Mouse (Mus musculus): ENCODE data around the gene Tmem260. TPM values are rescaled to one million over a fixed set of nuclear protein-coding genes. Genes with fewer than 3 reads are reported as not detected.

Gene Tmem260
- polyA plus RNA-seq (2011; ENCODE audit: insufficient read depth, insufficient read length, low replicate concordance, missing spikeins): 2.8 and 4.5 TPM in 2 replicates

DNA sequence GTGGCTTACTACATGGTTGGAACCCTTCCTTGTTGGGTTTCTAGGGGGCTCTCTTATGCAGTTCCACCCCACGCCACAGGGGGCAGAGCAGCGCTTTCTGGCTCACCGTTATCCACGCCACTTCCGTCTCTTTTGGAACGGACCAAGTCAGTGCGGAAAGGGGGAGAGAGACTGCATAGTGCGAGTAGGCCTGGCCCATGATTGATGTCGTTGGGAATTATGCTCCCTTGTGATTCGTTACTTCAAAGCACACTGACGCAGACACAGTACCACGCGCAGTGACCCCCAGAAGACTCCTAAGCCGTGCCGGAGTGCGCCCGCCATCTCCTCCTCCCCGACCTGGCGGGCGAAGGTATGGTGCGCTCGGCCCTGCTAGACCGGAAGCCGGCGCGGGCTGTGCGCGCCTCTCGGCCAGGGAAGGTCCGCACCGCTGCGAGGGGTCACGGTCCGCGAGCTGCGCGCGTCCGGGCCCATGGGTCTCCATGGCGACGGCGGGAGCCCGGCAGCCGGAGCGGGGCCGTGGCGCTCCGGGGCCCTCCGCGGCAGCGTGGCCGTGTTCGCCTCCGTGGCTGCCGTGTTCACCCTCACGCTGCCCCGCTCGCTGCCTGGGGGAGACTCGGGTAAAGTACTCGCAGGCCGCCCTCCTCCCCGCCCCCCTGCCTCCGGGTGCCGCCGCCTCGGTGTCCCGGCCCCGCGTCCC lies at the start of gene Tmem260:
TSS of gene Tmem260 (plus strand) at position 141 of the 700 bp plus-strand sequence.
- Histone ChIP-seq H3K4me1 (ENCODE audit: control insufficient read depth, insufficient read depth, low read length) (peaks cover 1% of the 10 kb centered on the region; the same call in 1 of the 2 replicates), H3K4me3 (replicated peaks; ENCODE audit: control insufficient read depth, low read depth, low read length) (peak within 1 kb of the TSS; percentile 81), H3K27ac (ENCODE audit: control insufficient read depth, insufficient read depth, low read depth, low read length, poor library complexity) (peak within 1 kb of the TSS; percentile 81)
- peak; percentile 84 for TF ChIP-seq POLR2A (IDR thresholded peaks at IDR 0.05; ENCODE audit: borderline replicate concordance, control insufficient read depth, low read depth, low read length)
- TF ChIP-seq CTCF (IDR thresholded peaks at IDR 0.05; ENCODE audit: control insufficient read depth, insufficient read depth, low read length): peak; percentile 91
- under 1% methylated on average over 68 of the region's 69 CpGs for WGBS

DNA sequence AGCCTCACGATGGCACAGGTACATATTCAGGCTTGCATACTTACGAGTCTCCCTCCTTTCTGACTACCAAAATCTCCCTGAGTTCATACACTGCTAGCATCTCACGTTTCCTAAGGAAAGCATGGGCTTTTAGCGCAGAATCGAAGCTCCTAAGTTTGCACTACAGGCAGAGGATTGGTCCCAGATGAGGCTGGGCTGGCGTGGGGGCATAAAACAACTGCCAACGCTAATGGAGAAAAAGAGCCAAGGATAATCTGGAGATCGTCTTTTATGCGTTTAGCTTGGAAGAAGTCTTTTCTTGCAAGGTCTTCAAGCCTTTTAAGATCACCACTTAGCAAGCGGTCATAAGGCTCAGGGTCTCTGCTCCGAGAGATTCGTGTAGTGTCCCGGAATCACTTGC lies 39.8 kb upstream of the Tmem260 start:
- WGBS: 85% methylated on average over 13 of the region's 13 CpGs
- no peak overlapping the region for H3K27ac ChIP-seq (ENCODE audit: control insufficient read depth, insufficient read depth, low read depth, low read length, poor library complexity)
- no peak for TF ChIP-seq CTCF (IDR thresholded peaks at IDR 0.05; ENCODE audit: control insufficient read depth, insufficient read depth, low read length)
- TF ChIP-seq POLR2A (IDR thresholded peaks at IDR 0.05; ENCODE audit: borderline replicate concordance, control insufficient read depth, low read depth, low read length): no peak
- H3K4me1 ChIP-seq (ENCODE audit: control insufficient read depth, insufficient read depth, low read length): no peaks in the 10 kb centered on the region
- no peak overlapping the region for H3K4me3 ChIP-seq (replicated peaks; ENCODE audit: control insufficient read depth, low read depth, low read length)

DNA sequence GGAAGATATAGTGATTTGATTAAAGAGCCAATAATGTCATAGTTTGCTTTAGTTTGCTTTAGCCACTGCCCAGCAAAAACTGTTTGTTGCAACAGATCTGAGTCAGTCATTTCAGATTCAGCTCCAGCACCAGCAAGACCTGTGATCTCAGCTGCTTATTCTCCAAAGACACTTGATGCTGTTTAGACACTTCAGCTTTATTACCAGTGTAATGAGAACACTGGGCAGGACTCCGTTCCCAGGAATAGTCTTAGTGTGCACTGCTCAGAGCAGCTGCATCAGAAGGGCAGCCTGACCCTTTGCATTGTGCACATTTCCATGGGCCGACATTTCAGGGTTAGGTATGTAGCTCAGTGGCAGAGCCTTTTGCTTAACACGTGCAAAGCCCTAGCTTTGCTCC lies 28.9 kb upstream of the Tmem260 start:
- Histone ChIP-seq H3K4me3 (replicated peaks; ENCODE audit: control insufficient read depth, low read depth, low read length) (no peak overlapping the region), H3K27ac (ENCODE audit: control insufficient read depth, insufficient read depth, low read depth, low read length, poor library complexity) (no peak overlapping the region), H3K4me1 (ENCODE audit: control insufficient read depth, insufficient read depth, low read length) (no peaks in the 10 kb centered on the region)
- WGBS: 78% methylated on average over 3 of the region's 3 CpGs
- TF ChIP-seq CTCF (IDR thresholded peaks at IDR 0.05; ENCODE audit: control insufficient read depth, insufficient read depth, low read length): no peak
- TF ChIP-seq POLR2A (IDR thresholded peaks at IDR 0.05; ENCODE audit: borderline replicate concordance, control insufficient read depth, low read depth, low read length): no peak

DNA sequence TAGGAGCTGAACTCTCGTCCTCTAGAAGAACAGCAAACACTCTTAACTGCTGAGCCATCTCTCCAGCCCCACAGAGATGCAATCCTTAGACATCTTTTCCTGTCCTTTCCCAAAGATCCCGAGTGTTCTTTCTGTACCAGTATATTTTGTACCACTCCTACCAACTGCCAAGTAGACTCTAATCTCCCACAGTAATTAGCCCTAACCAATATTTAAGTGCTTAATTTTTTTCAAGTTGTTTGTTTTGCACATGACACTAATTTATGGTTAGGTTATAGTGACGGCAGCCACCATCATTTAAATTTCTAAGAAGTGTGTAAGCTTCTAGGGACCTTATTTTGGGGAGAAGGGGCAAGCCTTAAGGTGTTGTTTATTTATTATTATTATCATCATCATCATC lies 27.7 kb upstream of the Tmem260 start:
- WGBS: 62% methylated on average over 3 of the region's 3 CpGs
- H3K4me1 ChIP-seq (ENCODE audit: control insufficient read depth, insufficient read depth, low read length): no peaks in the 10 kb centered on the region; the same call in 1 of the 2 replicates
- H3K27ac ChIP-seq (ENCODE audit: control insufficient read depth, insufficient read depth, low read depth, low read length, poor library complexity): no peak overlapping the region
- TF ChIP-seq POLR2A (IDR thresholded peaks at IDR 0.05; ENCODE audit: borderline replicate concordance, control insufficient read depth, low read depth, low read length) (no peak), CTCF (IDR thresholded peaks at IDR 0.05; ENCODE audit: control insufficient read depth, insufficient read depth, low read length) (no peak)
- H3K4me3 ChIP-seq (replicated peaks; ENCODE audit: control insufficient read depth, low read depth, low read length): no peak overlapping the region

DNA sequence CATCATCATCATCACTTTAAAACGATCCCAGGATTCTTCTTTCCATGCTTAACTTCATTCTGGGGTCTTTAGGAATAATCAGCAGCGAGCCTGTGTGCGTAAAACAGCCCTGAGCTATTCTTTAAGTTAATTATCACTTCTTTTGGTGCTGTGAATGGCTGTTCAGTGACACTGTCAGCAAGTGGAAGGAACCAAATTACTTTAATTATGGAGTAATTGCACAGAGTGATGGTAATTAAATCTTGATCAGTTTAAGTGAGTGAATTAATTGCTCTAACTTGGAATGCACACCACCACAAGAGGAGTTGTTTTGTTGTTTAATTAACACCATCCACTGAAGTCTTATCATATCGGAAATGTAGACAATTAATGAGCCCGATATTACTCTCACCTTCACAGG lies 27.3 kb upstream of the Tmem260 start:
- Histone ChIP-seq H3K27ac (ENCODE audit: control insufficient read depth, insufficient read depth, low read depth, low read length, poor library complexity) (no peak overlapping the region), H3K4me1 (ENCODE audit: control insufficient read depth, insufficient read depth, low read length) (no peaks in the 10 kb centered on the region; the same call in 1 of the 2 replicates), H3K4me3 (replicated peaks; ENCODE audit: control insufficient read depth, low read depth, low read length) (no peak overlapping the region)
- WGBS: 80% methylated on average over 5 of the region's 5 CpGs
- TF ChIP-seq POLR2A (IDR thresholded peaks at IDR 0.05; ENCODE audit: borderline replicate concordance, control insufficient read depth, low read depth, low read length): no peak
- TF ChIP-seq CTCF (IDR thresholded peaks at IDR 0.05; ENCODE audit: control insufficient read depth, insufficient read depth, low read length): no peak

DNA sequence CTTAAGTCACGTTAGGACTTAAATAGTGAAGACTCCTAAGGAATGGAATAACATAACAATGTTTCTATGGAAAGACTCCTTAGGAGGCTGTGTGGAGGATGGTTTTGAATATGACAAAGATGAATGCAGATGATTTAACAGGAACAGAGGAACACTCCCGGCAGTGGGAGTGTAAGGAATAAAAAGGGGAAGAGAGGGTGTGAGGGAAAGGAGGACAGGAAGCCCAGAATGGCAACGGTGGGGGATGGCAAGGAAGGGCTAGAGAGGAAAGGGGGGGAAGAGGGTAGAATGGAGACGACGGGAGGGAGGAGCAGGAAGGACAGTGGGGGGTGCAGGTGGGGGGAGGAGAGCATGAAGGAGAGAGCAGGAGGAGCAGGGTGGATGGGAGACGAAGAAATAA lies 24.4 kb upstream of the Tmem260 start:
- TF ChIP-seq CTCF (IDR thresholded peaks at IDR 0.05; ENCODE audit: control insufficient read depth, insufficient read depth, low read length) (no peak), POLR2A (IDR thresholded peaks at IDR 0.05; ENCODE audit: borderline replicate concordance, control insufficient read depth, low read depth, low read length) (no peak)
- 17% methylated on average over 6 of the region's 6 CpGs for WGBS
- Histone ChIP-seq H3K4me1 (ENCODE audit: control insufficient read depth, insufficient read depth, low read length) (no peaks in the 10 kb centered on the region; the same call in 1 of the 2 replicates), H3K4me3 (replicated peaks; ENCODE audit: control insufficient read depth, low read depth, low read length) (no peak overlapping the region), H3K27ac (ENCODE audit: control insufficient read depth, insufficient read depth, low read depth, low read length, poor library complexity) (no peak overlapping the region)

DNA sequence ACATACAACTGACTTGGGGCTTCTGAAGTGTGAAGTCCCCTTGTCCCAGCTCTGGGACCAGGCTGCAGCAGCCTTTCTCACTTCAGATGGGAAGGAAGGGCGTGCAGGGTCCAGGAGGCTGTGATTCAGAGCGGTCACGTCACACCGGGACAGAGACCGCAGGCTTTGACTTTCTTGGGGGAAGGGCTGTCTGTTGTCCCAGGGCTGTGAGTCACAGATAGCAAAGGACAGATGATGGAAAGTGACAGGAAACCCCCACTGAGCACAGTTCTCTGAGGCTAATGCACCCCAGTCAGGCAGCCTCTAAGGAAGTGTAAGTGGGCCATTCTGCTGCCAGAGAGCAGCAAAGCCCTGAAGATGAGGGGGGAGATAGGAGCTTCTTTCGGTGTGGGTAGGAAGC lies 23.9 kb upstream of the Tmem260 start:
- no peak overlapping the region for H3K4me3 ChIP-seq (replicated peaks; ENCODE audit: control insufficient read depth, low read depth, low read length)
- 2% methylated on average over 6 of the region's 6 CpGs for WGBS
- TF ChIP-seq CTCF (IDR thresholded peaks at IDR 0.05; ENCODE audit: control insufficient read depth, insufficient read depth, low read length) (no peak), POLR2A (IDR thresholded peaks at IDR 0.05; ENCODE audit: borderline replicate concordance, control insufficient read depth, low read depth, low read length) (no peak)
- no peak overlapping the region for H3K27ac ChIP-seq (ENCODE audit: control insufficient read depth, insufficient read depth, low read depth, low read length, poor library complexity)
- H3K4me1 ChIP-seq (ENCODE audit: control insufficient read depth, insufficient read depth, low read length): no peaks in the 10 kb centered on the region; the same call in 1 of the 2 replicates

DNA sequence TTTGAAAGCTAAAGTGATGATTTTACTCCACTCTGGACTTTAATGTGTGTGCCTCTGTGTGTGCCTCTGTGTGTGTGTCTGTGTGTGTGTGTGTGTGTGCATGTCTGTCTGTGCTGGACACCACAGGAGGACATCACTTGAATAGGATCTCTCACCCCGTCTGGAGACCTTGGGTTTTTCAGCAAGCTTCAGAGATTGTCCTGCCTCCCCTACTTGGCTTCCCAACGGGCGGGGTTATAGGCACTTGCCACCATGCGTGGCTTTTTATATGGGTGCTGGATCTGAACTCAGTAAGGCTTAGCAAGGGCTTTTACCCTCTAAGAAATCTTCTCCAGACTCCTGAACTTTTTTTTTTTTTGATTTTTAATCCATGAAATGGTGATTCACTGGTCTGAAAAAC lies 23.5 kb upstream of the Tmem260 start:
- Histone ChIP-seq H3K4me1 (ENCODE audit: control insufficient read depth, insufficient read depth, low read length) (no peaks in the 10 kb centered on the region; the same call in 1 of the 2 replicates), H3K4me3 (replicated peaks; ENCODE audit: control insufficient read depth, low read depth, low read length) (no peak overlapping the region), H3K27ac (ENCODE audit: control insufficient read depth, insufficient read depth, low read depth, low read length, poor library complexity) (no peak overlapping the region)
- WGBS: 12% methylated on average over 4 of the region's 4 CpGs
- no peak for TF ChIP-seq CTCF (IDR thresholded peaks at IDR 0.05; ENCODE audit: control insufficient read depth, insufficient read depth, low read length)
- TF ChIP-seq POLR2A (IDR thresholded peaks at IDR 0.05; ENCODE audit: borderline replicate concordance, control insufficient read depth, low read depth, low read length): no peak

Data from bone marrow, adult 2 months (tissue).